Mouse (Mus musculus): ENCODE results near the gene Ctnnal1.
"Not testable (repeated sequence)": the region's sequence is repeated elsewhere in the genome, so short reads cannot be mapped to it uniquely, and the experiment has no call there.

DNA sequence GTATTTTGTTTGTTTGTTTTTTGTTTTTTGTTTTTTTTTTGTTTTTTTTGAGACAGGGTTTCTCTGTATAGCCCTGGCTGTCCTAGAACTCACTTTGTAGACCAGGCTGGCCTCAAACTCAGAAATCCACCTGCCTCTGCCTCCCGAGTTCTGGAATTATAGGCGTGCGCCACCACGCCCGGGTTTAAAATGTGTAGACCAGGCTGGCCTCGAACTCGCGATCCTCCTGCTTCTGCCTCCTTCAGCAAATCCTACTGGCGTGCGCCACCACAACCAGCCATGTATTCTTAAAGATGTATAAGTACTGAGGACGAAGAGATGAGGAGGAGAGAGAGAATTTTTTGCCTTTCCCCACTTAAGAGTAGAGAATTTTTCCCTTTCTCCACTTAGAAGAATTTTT is 5.6 kb upstream of the Ctnnal1 start:
- not testable (repeated sequence) for TF ChIP-seq CTCF (conservative IDR thresholded peaks at IDR 0.05; ENCODE audit: insufficient read depth, insufficient read length, low read depth, low read length); POLR2A (IDR thresholded peaks at IDR 0.05; ENCODE audit: low read depth, low read length)
